Comparison of ENCODE assay signal across 11 mouse cellular contexts in genomic region chr3:34531836-34532235, GRCm38 (mm10).
DNase-seq lines count a peak whose midpoint lies in the region; ATAC-seq and TF ChIP-seq lines count a peak whose summit lies in the region.
"Had no signal": no experiment of that assay in that cellular context is flagged by ENCODE, and none has a peak within 500 bp of the region (broad histone marks: within the 10 kb centered on the region; RNA-seq: fewer than 3 reads in every experiment).

No protein-coding gene starts in this region.

- H3K9ac ChIP-seq in kidney, postnatal 0 days (ENCODE audit: low read depth, low read length) = no peak overlapping the region
- H3K9ac ChIP-seq in forebrain, embryonic 13.5 days = no peak overlapping the region
- no peak overlapping the region for H3K9ac ChIP-seq in hindbrain, embryonic 15.5 days
- no peak overlapping the region for H3K9ac ChIP-seq in midbrain, embryonic 15.5 days
- H3K9ac ChIP-seq: kidney, embryonic 15.5 days had no signal

- intact Hi-C loops in heart, postnatal 25 days (cut with DNase I) = no loop called here
- intact Hi-C loops in gastrocnemius, postnatal 36 days (cut with DNase I) = no loop called here

- no peaks in the 10 kb centered on the region for H3K36me3 ChIP-seq in kidney, postnatal 0 days (ENCODE audit: insufficient read depth, low read length)
- H3K36me3 ChIP-seq in forebrain, embryonic 13.5 days (ENCODE audit: poor library complexity, severe bottlenecking) = no peaks in the 10 kb centered on the region
- H3K36me3 ChIP-seq in hindbrain, embryonic 15.5 days = no peaks in the 10 kb centered on the region
- H3K36me3 ChIP-seq in midbrain, embryonic 15.5 days (replicated peaks) = no peaks in the 10 kb centered on the region
- H3K36me3 ChIP-seq: kidney, embryonic 15.5 days had no signal

- TF ChIP-seq CTCF in kidney, postnatal 0 days (IDR thresholded peaks at IDR 0.05; ENCODE audit: low read depth) = no peak

- no peaks in the 10 kb centered on the region for H3K27me3 ChIP-seq in kidney, postnatal 0 days (ENCODE audit: insufficient read depth, low read length)
- H3K27me3 ChIP-seq in forebrain, embryonic 13.5 days = no peaks in the 10 kb centered on the region
- no peaks in the 10 kb centered on the region for H3K27me3 ChIP-seq in hindbrain, embryonic 15.5 days
- no peaks in the 10 kb centered on the region for H3K27me3 ChIP-seq in midbrain, embryonic 15.5 days (replicated peaks)
- H3K27me3 ChIP-seq: kidney, embryonic 15.5 days had no signal

- no peaks in the 10 kb centered on the region for H3K4me1 ChIP-seq in kidney, postnatal 0 days (replicated peaks; ENCODE audit: insufficient read depth, low read length)
- H3K4me1 ChIP-seq in forebrain, embryonic 13.5 days = peaks cover 15% of the 10 kb centered on the region
- peaks cover 11% of the 10 kb centered on the region for H3K4me1 ChIP-seq in hindbrain, embryonic 15.5 days (replicated peaks)
- H3K4me1 ChIP-seq in midbrain, embryonic 15.5 days = peaks cover 16% of the 10 kb centered on the region
- H3K4me1 ChIP-seq: kidney, embryonic 15.5 days had no signal

- no peak overlapping the region for H3K4me2 ChIP-seq in kidney, postnatal 0 days (ENCODE audit: low read length)
- H3K4me2 ChIP-seq in forebrain, embryonic 13.5 days = no peak overlapping the region
- no peak overlapping the region for H3K4me2 ChIP-seq in hindbrain, embryonic 15.5 days
- H3K4me2 ChIP-seq in midbrain, embryonic 15.5 days = no peak overlapping the region
- H3K4me2 ChIP-seq: kidney, embryonic 15.5 days; liver, embryonic 11.5 days had no signal

- DNase-seq in kidney, postnatal 0 days (ENCODE audit: low spot score) = peak; percentile 19
- DNase-seq in kidney, adult 9 months = no peak
- no peak for DNase-seq in heart, postnatal 25 days (ENCODE audit: low spot score)
- no peak for DNase-seq in gastrocnemius, postnatal 36 days
- no peak for DNase-seq in urinary bladder, postnatal 25 days (ENCODE audit: low spot score)
- DNase-seq: cerebellum, postnatal 36 days had no signal

- 57% methylated on average over 7 of the region's 7 CpGs for WGBS in kidney, postnatal 0 days
- 41% methylated on average over 7 of the region's 7 CpGs for WGBS in forebrain, embryonic 13.5 days
- 24% methylated on average over 7 of the region's 7 CpGs for WGBS in hindbrain, embryonic 15.5 days
- 23% methylated on average over 7 of the region's 7 CpGs for WGBS in midbrain, embryonic 15.5 days

- no peaks in the 10 kb centered on the region for H3K9me3 ChIP-seq in kidney, postnatal 0 days (replicated peaks; ENCODE audit: low read length)
- no peaks in the 10 kb centered on the region for H3K9me3 ChIP-seq in forebrain, embryonic 13.5 days (replicated peaks)
- H3K9me3 ChIP-seq in hindbrain, embryonic 15.5 days = peaks cover 1% of the 10 kb centered on the region; the same call in 1 of the 2 replicates
- no peaks in the 10 kb centered on the region for H3K9me3 ChIP-seq in midbrain, embryonic 15.5 days
- H3K9me3 ChIP-seq: kidney, embryonic 15.5 days had no signal

- ATAC-seq in kidney, postnatal 0 days (replicated peaks; ENCODE audit: low FRiP score, low read depth) = no peak
- ATAC-seq in forebrain, embryonic 13.5 days = peak; percentile 48; the same call in 1 of the 2 replicates
- 0 out of 2 replicates have a peak, but pooled peaks have one; percentile 51 for ATAC-seq in hindbrain, embryonic 15.5 days (ENCODE audit: low FRiP score, low read depth)
- ATAC-seq in midbrain, embryonic 15.5 days (replicated peaks) = peak; percentile 57

- no peak overlapping the region for H3K27ac ChIP-seq in kidney, postnatal 0 days
- H3K27ac ChIP-seq in forebrain, embryonic 13.5 days = no peak overlapping the region; the same call in none of the 2 replicates
- H3K27ac ChIP-seq in hindbrain, embryonic 15.5 days (replicated peaks) = no peak overlapping the region
- peak overlapping the region; percentile 8; the same call in 1 of the 2 replicates for H3K27ac ChIP-seq in midbrain, embryonic 15.5 days
- H3K27ac ChIP-seq: kidney, embryonic 15.5 days had no signal

- no peak overlapping the region for H3K4me3 ChIP-seq in kidney, postnatal 0 days (replicated peaks; ENCODE audit: low read depth, low read length)
- H3K4me3 ChIP-seq in forebrain, embryonic 13.5 days = no peak overlapping the region
- no peak overlapping the region for H3K4me3 ChIP-seq in hindbrain, embryonic 15.5 days
- H3K4me3 ChIP-seq in midbrain, embryonic 15.5 days = no peak overlapping the region
- H3K4me3 ChIP-seq: kidney, embryonic 15.5 days had no signal
